Mouse (Mus musculus) kidney, embryonic 14.5 days (tissue): ENCODE measurements around the gene Ankrd34a. TPM values are rescaled to one million over a fixed set of nuclear protein-coding genes. Genes with fewer than 3 reads are reported as not detected.

Source experiments
- ATAC-seq: fragments of 200-750 bp; cut with Nextera tagmentation; 2 replicates; pipeline ENCODE4 v1.8.0; 2017; ENCODE audit warnings: moderate number of reproducible peaks, mild to moderate bottlenecking, moderate TSS enrichment, moderate library complexity; ENCODE audit not compliant: low FRiP score, low TSS enrichment
- H3K27ac ChIP-seq: fragments of 300-500 bp; sonication (generic); 2 replicates; pipeline ENCODE4 v1.5.1; 2014; ENCODE audit warnings: low read depth, mild to moderate bottlenecking, low read length, moderate library complexity, mixed read lengths
- H3K27me3 ChIP-seq: fragments of 300-500 bp; sonication (generic); 2 replicates; pipeline ENCODE4 v1.6.1; 2014; ENCODE audit warnings: mild to moderate bottlenecking, low read length; ENCODE audit not compliant: control insufficient read depth, insufficient read depth
- H3K36me3 ChIP-seq: fragments of 300-500 bp; sonication (generic); 2 replicates; pipeline ENCODE4 v1.6.1; 2014; ENCODE audit warnings: low read length, mixed read lengths; ENCODE audit not compliant: control insufficient read depth, insufficient read depth
- H3K4me1 ChIP-seq: fragments of 300-500 bp; sonication (generic); 2 replicates; pipeline ENCODE4 v1.6.1; 2014; ENCODE audit warnings: low read length, mixed read lengths; ENCODE audit not compliant: control insufficient read depth, insufficient read depth
- H3K4me2 ChIP-seq: fragments of 300-500 bp; sonication (generic); replicated peaks from 2 replicates; pipeline ENCODE4 v1.6.1; 2014; ENCODE audit warnings: low read depth, mild to moderate bottlenecking, low read length
- H3K4me3 ChIP-seq: fragments of 300-500 bp; sonication (generic); 2 replicates; pipeline ENCODE4 v1.5.1; 2014; ENCODE audit warnings: mild to moderate bottlenecking, low read length
- H3K9ac ChIP-seq: fragments of 300-500 bp; sonication (generic); 2 replicates; pipeline ENCODE4 v1.6.1; 2014; ENCODE audit warnings: low read depth, mild to moderate bottlenecking, low read length, moderate library complexity
- H3K9me3 ChIP-seq: fragments of 300-500 bp; sonication (generic); 2 replicates; pipeline ENCODE4 v1.6.1; 2016; ENCODE audit warnings: low read length; ENCODE audit not compliant: control insufficient read depth
- WGBS: fragments of 180-500 bp; shearing (Covaris S2); extraction: QIAGEN DNeasy Blood & Tissue Kit; methylation state at CpG from one replicate; pipeline ENCODE4 v1.1.7; 2014; 5-methylcytosine and 5-hydroxymethylcytosine counted together
- polyA plus RNA-seq: library from polyadenylated mRNA; unstranded; fragments of >200 nt; fragmentation: Nextera tagmentation; extraction: Ambion mirVana; gene quantifications from 2 replicates; pipeline ENCODE4 v1.2.1, GENCODE M21; 2014

Ankrd34a gene
- polyA plus RNA-seq, 1 experiment from 2014 or later: 1.8 TPM

DNA sequence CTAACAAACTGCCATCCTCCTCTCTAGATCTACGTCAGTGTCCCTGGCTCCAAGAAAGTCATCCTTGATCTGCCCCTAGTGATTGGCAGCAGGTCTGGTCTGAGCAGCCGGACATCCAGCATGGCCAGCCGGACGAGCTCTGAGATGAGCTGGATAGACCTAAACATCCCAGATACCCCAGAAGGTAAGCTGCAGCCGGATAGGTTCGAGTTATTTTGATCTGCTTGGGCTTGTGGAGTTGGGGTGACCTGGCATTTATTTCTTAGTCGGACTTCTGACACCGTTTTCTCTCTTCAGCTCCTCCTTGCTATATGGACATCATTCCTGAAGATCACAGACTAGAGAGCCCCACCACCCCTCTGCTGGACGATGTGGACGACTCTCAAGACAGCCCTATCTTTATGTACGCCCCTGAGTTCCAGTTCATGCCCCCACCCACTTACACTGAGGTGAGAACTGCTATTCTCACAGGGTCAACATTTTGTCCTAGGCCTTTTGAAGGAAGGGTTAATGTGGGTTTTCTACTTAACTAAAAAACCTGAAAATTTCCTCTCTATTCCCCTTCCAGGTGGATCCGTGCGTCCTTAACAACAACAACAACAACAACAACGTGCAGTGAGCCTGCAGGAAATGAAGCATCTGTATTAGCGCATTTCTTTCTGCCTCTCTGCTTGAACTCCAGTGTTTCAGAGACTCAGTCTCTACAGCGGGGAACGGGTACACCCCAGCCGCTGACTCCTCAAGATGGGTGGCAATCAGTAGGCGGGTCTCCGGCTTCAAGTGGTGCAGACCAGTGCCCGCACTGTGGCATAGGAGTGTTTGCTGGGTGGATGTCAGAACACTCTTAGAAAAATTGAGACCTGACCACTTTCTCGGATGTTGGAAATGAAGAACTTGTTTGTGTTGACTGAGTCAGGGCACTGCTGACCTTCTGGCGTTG lies 36.3 kb upstream of the Ankrd34a start:
- Histone ChIP-seq H3K4me3 (peak overlapping the region; percentile 79), H3K36me3 (peaks cover 24% of the 10 kb centered on the region), H3K27ac (peak overlapping the region; percentile 26; the same call in 1 of the 2 replicates), H3K9me3 (no peaks in the 10 kb centered on the region), H3K9ac (peak overlapping the region; percentile 86), H3K4me1 (peaks cover 50% of the 10 kb centered on the region), H3K27me3 (no peaks in the 10 kb centered on the region), H3K4me2 (peak overlapping the region; percentile 81)
- ATAC-seq: no peak
- WGBS: 78% methylated on average over 23 of the region's 23 CpGs

DNA sequence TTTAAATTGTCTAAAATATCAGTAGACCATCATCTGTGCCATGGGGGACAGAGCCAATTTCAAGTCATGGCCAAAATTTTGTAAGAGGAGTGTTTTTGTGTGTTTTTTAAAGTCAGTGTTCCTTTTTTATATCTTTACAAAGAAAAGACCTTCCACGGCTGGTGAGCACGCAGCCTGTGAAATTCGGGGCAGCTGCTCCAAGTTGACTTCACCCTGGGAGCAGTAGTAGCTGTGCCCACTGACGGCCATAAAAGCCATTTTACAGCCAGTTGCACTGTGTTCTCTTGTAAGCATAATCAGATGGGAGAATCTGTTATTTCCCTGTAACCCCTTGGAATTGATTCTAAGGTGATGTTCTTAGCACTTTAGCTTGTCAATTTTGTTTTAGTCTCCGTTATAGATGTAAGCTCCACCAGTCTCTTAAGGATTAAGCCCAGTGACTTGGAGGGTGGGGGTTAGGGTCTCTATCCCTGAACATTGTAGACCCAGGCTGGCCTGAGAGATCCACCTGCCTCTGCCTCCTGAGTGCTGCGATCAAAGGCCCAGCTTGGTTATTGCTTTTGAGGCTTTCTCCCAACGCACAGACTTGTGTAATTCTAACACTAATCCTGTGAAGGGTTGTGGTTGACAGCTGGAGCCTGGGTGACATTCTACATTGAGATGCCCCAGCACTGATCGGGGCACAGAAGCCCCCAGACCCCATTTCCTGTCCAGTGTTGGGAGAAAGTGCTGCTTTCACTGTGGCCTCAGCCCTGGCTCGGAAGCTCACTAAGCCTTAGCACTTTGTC lies 35.4 kb upstream of the Ankrd34a start:
- H3K27me3 ChIP-seq: no peaks in the 10 kb centered on the region
- 80% methylated on average over 9 of the region's 9 CpGs for WGBS
- H3K4me3 ChIP-seq: peak overlapping the region; percentile 79
- H3K4me2 ChIP-seq: peak overlapping the region; percentile 81
- ATAC-seq: no peak
- no peaks in the 10 kb centered on the region for H3K9me3 ChIP-seq
- H3K4me1 ChIP-seq: peaks cover 48% of the 10 kb centered on the region
- H3K36me3 ChIP-seq: peaks cover 24% of the 10 kb centered on the region
- H3K9ac ChIP-seq: peak overlapping the region; percentile 86
- H3K27ac ChIP-seq: peak overlapping the region; percentile 71; the same call in 1 of the 2 replicates

DNA sequence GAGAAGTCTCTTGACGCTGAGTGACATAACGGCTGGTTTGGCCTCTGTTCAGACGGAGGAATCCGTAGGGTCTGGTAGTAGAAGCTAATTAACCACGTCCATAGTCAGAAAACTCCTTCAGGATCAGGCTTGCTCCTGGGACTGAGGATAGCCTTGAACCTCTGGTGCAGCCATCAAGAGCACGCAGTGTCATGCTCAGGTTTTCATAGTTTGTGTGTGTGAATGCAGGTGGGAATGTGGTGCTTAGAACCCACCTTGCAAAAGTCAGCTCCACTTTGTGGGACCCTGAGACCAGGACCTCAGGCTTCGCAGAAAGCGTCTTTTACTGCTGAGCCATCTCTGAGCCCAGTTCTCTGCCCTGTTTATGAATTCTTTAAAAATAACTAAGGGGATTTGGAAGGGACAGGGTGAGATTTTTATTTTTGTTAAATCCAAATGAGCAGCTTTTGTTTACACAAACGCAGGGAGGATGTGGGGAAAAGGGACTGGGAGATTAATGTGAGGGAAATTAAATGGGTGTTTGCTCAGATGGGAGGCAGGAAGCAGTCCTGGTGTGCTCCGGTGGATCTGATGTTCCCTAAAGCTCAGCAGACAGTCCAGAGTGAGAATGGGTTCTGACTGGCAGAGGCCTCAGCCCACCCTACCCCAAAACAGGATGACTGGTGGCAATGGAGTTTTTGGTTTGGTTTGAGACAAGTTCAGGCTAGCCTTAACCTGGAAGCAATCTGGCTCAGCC lies 34.3 kb upstream of the Ankrd34a start:
- H3K27ac ChIP-seq: peak overlapping the region; percentile 68
- no peaks in the 10 kb centered on the region for H3K27me3 ChIP-seq
- peak overlapping the region; percentile 19; the same call in 1 of the 2 replicates for H3K9ac ChIP-seq
- H3K4me2 ChIP-seq: peak overlapping the region; percentile 81
- ATAC-seq: no peak
- H3K9me3 ChIP-seq: no peaks in the 10 kb centered on the region
- peak overlapping the region; percentile 79; the same call in 1 of the 2 replicates for H3K4me3 ChIP-seq
- H3K4me1 ChIP-seq: peaks cover 38% of the 10 kb centered on the region
- WGBS: 36% methylated on average over 10 of the region's 10 CpGs
- H3K36me3 ChIP-seq: peaks cover 24% of the 10 kb centered on the region

DNA sequence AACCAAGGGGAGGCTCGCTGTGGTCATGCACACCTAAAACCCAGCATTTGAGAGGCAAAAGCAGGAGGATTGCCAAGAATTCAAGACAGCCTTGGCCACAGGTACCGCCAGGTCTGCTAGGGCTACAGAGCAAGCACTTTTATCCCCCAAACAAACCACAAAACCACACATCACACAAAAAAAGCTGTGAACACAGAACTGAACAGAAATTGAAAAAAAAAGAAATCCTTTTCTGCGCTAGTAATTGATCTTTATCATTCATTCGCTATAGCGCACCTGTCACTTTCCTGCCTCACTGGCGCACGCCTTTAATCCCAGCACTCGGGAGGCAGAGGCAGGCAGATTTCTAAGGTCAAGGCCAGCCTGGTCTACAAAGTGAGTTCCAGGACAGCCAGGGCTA lies 33.2 kb upstream of the Ankrd34a start:
- Histone ChIP-seq H3K27ac (no peak overlapping the region), H3K9ac (no peak overlapping the region), H3K4me1 (peaks cover 38% of the 10 kb centered on the region), H3K4me2 (no peak overlapping the region), H3K4me3 (no peak overlapping the region), H3K9me3 (no peaks in the 10 kb centered on the region), H3K27me3 (no peaks in the 10 kb centered on the region), H3K36me3 (peaks cover 24% of the 10 kb centered on the region)
- no peak for ATAC-seq
- WGBS: 95% methylated on average over 8 of the region's 8 CpGs

DNA sequence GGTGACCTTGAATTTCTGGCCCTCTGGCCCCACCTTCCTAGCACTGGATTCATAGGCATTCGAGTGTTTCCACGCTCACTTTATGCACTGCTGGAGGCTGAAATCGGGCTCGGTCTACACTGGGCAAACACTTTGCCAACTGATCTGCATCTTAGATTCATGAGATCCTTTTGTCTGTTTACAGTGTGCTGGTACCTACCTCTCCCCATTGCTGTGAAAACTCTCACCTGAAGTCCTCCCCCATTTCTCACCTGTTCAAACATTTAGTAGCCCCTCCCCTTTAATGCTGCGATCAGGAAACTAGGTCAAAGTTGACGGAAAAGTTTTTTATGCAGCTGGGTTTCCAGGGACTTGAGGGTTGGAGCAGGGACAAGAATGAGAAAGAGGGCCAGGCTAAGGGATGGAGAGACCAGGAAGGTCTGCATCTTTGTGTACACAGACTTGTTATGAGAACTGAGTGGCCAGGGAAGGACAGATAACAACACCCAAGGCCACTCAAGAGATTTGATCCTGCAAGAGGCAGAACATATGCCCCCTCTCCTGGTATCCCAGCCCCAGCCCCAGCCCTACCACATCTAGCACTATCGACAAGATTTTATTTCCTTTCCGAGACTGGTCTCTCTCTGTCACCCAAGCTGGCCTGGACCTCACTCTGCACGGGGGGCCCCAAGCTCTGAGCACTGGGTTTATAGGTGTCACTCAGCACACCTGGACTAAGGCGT lies 32.4 kb upstream of the Ankrd34a start:
- WGBS: 42% methylated on average over 10 of the region's 10 CpGs
- Histone ChIP-seq H3K36me3 (peaks cover 24% of the 10 kb centered on the region), H3K27me3 (no peaks in the 10 kb centered on the region), H3K9ac (no peak overlapping the region), H3K27ac (peak overlapping the region; percentile 66; the same call in 1 of the 2 replicates), H3K4me3 (no peak overlapping the region), H3K4me2 (peak overlapping the region; percentile 17; the same call in 1 of the 2 replicates), H3K4me1 (peaks cover 38% of the 10 kb centered on the region), H3K9me3 (no peaks in the 10 kb centered on the region)
- peak; percentile 26 for ATAC-seq

DNA sequence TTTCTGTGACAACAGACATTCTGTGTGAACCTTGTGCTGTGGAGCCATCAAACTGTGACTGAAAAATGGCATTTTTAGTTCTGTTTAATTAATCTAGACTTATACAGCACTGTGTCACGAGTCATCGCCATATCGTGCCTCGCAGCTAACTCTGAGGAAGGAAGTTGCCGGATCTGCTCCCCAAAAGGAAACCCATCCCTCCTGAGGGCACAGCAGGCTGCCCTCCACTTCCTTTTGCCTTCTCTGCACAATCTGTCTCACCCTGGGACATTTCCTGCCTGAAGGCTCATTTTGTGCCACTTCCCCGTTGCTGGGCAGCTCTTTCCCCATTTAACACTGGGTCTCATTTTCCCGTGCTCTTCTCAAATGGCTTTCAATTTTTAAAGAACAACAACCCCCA lies 31.8 kb upstream of the Ankrd34a start:
- Histone ChIP-seq H3K9ac (no peak overlapping the region), H3K4me3 (no peak overlapping the region), H3K4me1 (peaks cover 33% of the 10 kb centered on the region), H3K9me3 (no peaks in the 10 kb centered on the region), H3K27ac (peak overlapping the region; percentile 66; the same call in 1 of the 2 replicates), H3K4me2 (peak overlapping the region; percentile 17), H3K27me3 (no peaks in the 10 kb centered on the region), H3K36me3 (peaks cover 20% of the 10 kb centered on the region)
- ATAC-seq: peak; percentile 20
- 24% methylated on average over 7 of the region's 7 CpGs for whole genome bisulfite sequencing

DNA sequence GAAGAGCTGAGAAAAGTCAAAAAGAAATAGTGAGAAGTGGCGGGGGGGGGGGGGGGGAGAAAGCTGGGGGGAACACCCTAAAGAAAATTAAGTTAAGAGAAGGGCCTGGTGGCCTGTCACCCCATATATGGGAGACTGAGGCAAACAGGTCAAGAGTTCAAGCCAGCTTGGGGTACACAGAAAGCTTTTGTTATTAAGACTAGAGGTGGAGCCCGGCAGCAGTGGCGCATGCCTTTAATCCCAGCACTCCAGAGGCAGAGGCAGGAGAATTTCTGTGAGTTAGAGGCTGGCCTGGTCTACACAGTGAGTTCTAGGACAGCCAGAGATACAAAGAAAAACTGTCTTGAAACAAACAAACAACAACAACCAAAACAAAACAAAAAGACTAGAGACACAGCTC lies 31.3 kb upstream of the Ankrd34a start:
- Histone ChIP-seq H3K4me2 (no peak overlapping the region), H3K9me3 (no peaks in the 10 kb centered on the region), H3K4me3 (no peak overlapping the region), H3K36me3 (peaks cover 15% of the 10 kb centered on the region), H3K9ac (no peak overlapping the region), H3K27me3 (no peaks in the 10 kb centered on the region), H3K4me1 (peaks cover 29% of the 10 kb centered on the region), H3K27ac (peak overlapping the region; percentile 66; the same call in 1 of the 2 replicates)
- WGBS: 78% methylated on average over 3 of the region's 3 CpGs
- no peak for ATAC-seq
